Mouse (Mus musculus) ES-E14 (cell line): ENCODE results near the gene Gbf1. TPM values are rescaled to one million over a fixed set of nuclear protein-coding genes. Genes with fewer than 3 reads are reported as not detected.

Experiments used
- DNase-seq: peaks from one replicate; pipeline ENCODE4 v3.0.0-alpha.2; 2013; ENCODE audit warnings: low read depth, low spot score
- H3K27ac ChIP-seq: 2 replicates; pipeline ENCODE4 v1.5.1; 2012; ENCODE audit warnings: low read depth, mild to moderate bottlenecking, low read length, moderate library complexity, mixed read lengths; ENCODE audit not compliant: poor library complexity, insufficient read depth, severe bottlenecking
- H3K36me3 ChIP-seq: 2 replicates; pipeline ENCODE4 v1.6.1; 2012; ENCODE audit warnings: mild to moderate bottlenecking, low read length, moderate library complexity, mixed read lengths; ENCODE audit not compliant: control insufficient read depth, poor library complexity, insufficient read depth, severe bottlenecking
- H3K4me1 ChIP-seq, 2 experiments: fragments of 150-350 bp in 1 of 2; sonication (generic) in 1 of 2; 2 replicates each; pipeline ENCODE4 v1.6.1; 2012; ENCODE audit warnings: low read length in 2 of 2, mild to moderate bottlenecking in 1 of 2, mixed read lengths in 1 of 2; ENCODE audit not compliant: control insufficient read depth in 2 of 2, insufficient read depth in 2 of 2, poor library complexity in 1 of 2
- H3K4me3 ChIP-seq, 2 experiments: fragments of 150-350 bp in 1 of 2; sonication (generic) in 1 of 2; 2 replicates each; pipeline ENCODE4 v1.5.1; 2012; ENCODE audit warnings: low read length in 2 of 2, low read depth in 1 of 2, mild to moderate bottlenecking in 1 of 2, mixed read lengths in 1 of 2; ENCODE audit not compliant: insufficient read depth in 1 of 2, poor library complexity in 1 of 2, severe bottlenecking in 1 of 2
- H3K9ac ChIP-seq: 2 replicates; pipeline ENCODE4 v1.6.1; 2012; ENCODE audit warnings: low read depth, mild to moderate bottlenecking, low read length, mixed read lengths; ENCODE audit not compliant: poor library complexity, insufficient read depth, severe bottlenecking
- H3K9me3 ChIP-seq: fragments of 150-350 bp; sonication (generic); 2 replicates; pipeline ENCODE4 v1.6.1; 2012; ENCODE audit warnings: low read depth, mild to moderate bottlenecking, low read length; ENCODE audit not compliant: control insufficient read depth, insufficient read depth
- CHD2 ChIP-seq: IDR thresholded peaks from 2 replicates; pipeline ENCODE4 v1.6.1; 2014; ENCODE audit warnings: mild to moderate bottlenecking, low read depth, low read length, inconsistent platforms
- HCFC1 ChIP-seq: IDR thresholded peaks from 2 replicates; pipeline ENCODE4 v1.6.1; 2012; ENCODE audit warnings: low read length, inconsistent platforms, borderline replicate concordance; ENCODE audit not compliant: insufficient read depth
- MAFK ChIP-seq: IDR thresholded peaks from 2 replicates; pipeline ENCODE4 v1.6.1; 2014; ENCODE audit warnings: mild to moderate bottlenecking, low read depth, low read length, inconsistent platforms; ENCODE audit not compliant: insufficient read depth
- ZC3H11A ChIP-seq: IDR thresholded peaks from 2 replicates; pipeline ENCODE4 v1.6.1; 2012; ENCODE audit warnings: low read depth, mild to moderate bottlenecking, inconsistent platforms, low read length, borderline replicate concordance
- ZNF384 ChIP-seq: IDR thresholded peaks from 2 replicates; pipeline ENCODE4 v1.6.1; 2012; ENCODE audit warnings: low read depth, low read length, inconsistent platforms
- in situ Hi-C, 2 experiments: fragments of 600-800 bp; cut with MboI; formaldehyde crosslinking; loops; one replicate each; pipeline ENCODE4 v1.15.1; 2025; ENCODE audit warnings: low sequenced_read_pairs in 2 of 2, inconsistent platforms in 1 of 2; ENCODE audit not compliant: unreplicated experiment in 2 of 2
- total RNA-seq: library from RNA; depleted of rRNA; stranded (reverse); fragments of 300-350 nt; gene quantifications from 2 replicates; pipeline ENCODE4 v1.2.3, GENCODE M21; 2012

Gbf1 gene
- total RNA-seq, 1 experiment = 29.0 TPM

DNA sequence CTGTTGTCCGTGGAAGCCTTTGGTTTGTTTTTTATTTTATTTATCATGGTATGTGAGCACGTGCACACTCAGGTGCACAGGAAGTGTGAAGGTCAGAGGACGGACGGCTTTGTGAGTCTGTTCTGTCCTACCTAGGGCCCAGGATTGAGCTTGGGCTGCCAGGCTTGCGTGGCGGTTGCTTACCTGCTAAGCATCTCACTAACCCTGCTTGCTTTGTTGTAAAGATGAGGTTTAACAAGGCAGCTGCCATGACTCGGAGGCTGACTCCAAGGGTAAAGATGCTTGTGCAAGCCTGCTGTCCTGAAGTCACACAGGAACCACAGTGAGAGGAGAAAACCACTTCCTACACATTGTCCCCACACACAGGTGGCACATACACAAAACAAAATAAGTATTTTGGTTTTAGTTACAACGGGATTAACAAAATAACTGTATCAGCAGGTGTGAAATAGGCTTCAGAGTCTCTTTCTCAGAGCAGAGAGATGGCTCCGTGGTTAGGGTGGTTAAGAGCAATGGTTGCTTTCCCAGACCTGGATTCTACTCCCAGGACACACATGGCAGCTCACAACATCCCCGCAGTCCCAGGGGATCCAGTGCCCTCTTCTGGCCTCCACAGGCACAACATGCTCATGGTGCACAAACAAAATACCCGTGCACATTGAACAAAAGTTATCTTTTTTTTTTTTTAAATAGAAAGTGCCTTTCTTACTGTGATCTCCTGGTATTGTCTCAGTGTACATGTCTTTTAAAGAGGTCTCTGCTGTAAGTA lies 130.0 kb downstream of the Gbf1 start:
- in situ Hi-C loops = no loop called here
- TF ChIP-seq CHD2 (no peak), ZNF384 (no peak), HCFC1 (no peak), ZC3H11A (no peak), MAFK (no peak)
- Histone ChIP-seq H3K4me3 (no peak overlapping the region), H3K36me3 (peaks cover 24% of the 10 kb centered on the region; the same call in 1 of the 2 replicates), H3K27ac (no peak overlapping the region), H3K4me1 (peaks cover 0 to 5% of the 10 kb centered on the region in 2 experiments; a peak in 1 of 4 replicates), H3K9me3 (no peaks in the 10 kb centered on the region), H3K9ac (no peak overlapping the region)
- peak; percentile 19 for DNase-seq

DNA sequence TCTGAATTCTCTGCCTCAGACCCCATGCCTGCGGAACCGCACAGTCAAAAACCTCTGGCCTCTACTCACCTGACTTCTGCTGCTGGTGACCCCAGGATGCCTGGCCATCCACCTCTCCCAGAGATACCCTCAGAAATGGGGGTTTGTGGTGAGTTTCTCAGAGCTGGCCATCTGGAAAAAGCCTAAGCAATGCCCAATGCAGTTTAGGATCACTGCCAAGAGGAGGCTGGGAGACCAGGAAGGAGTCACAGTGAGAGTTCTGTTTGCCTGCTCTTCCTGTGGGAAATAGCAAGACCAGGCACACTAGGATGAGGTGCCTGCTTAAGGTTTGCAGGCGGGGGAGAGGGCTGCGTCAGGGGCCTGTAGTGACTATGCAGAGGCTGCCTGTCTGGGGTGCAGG lies 132.4 kb downstream of the Gbf1 start:
- H3K36me3 ChIP-seq = peaks cover 19% of the 10 kb centered on the region; the same call in 1 of the 2 replicates

DNA sequence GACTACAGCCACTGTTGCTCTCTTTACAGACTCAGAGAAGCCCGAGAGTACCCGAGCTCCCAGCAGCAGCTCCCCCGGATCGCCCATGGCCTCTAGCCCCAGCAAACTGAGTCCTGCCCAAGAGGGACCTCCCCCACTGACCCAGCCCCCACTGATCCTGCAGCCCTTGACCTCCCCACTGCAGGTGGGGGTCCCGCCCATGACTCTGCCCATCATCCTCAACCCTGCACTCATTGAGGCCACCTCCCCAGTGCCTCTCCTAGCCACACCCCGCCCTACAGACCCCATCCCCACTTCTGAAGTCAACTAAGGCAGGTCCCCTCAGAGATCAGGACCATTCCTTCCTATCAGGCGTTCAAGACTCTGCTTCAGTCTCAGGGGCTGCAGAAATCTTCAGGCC lies 133.3 kb downstream of the Gbf1 start:
- Histone ChIP-seq H3K4me1 (peaks cover 0 to 5% of the 10 kb centered on the region in 2 experiments; a peak in 1 of 4 replicates), H3K9ac (no peak overlapping the region), H3K27ac (no peak overlapping the region), H3K4me3 (no peak overlapping the region), H3K36me3 (peaks cover 15% of the 10 kb centered on the region; the same call in 1 of the 2 replicates), H3K9me3 (no peaks in the 10 kb centered on the region)
- TF ChIP-seq CHD2 (no peak), ZC3H11A (no peak), ZNF384 (no peak), MAFK (no peak), HCFC1 (no peak)
- no peak for DNase-seq
- in situ Hi-C loops = no loop called here

More for the DNA sequence above, 132.4 kb downstream of the Gbf1 start:
- in situ Hi-C loops = no loop called here
- Histone ChIP-seq H3K27ac (no peak overlapping the region), H3K4me1 (peaks cover 0 to 5% of the 10 kb centered on the region in 2 experiments; a peak in 1 of 4 replicates), H3K9me3 (no peaks in the 10 kb centered on the region), H3K9ac (no peak overlapping the region), H3K4me3 (no peak overlapping the region)
- TF ChIP-seq MAFK (no peak), ZC3H11A (no peak), CHD2 (no peak), HCFC1 (no peak), ZNF384 (no peak)
- no peak for DNase-seq

DNA sequence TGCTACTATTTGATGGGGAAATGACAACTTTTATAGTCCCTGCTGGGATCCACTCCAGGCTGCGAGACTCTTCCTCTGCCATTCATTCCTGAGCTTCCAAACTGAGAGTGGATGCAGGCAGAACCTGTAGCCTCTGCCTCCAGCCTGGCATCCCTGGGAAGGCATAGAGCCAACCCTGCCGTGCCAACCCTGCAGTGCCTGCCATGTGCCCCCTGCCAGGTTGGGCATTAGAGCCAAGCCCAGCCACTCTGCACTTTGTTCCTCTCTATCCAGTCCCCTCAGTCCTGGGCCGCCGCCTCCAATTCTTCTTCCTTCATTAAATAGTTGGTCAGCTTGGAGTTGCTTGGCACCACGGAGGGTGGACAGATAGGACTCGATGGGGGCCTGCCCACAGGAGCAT lies 133.7 kb downstream of the Gbf1 start:
- Histone ChIP-seq H3K36me3 (peaks cover 15% of the 10 kb centered on the region; the same call in 1 of the 2 replicates), H3K4me3 (no peak overlapping the region), H3K27ac (no peak overlapping the region), H3K9me3 (no peaks in the 10 kb centered on the region), H3K4me1 (peaks cover 0 to 5% of the 10 kb centered on the region in 2 experiments; a peak in 1 of 4 replicates), H3K9ac (no peak overlapping the region)
- in situ Hi-C loops = no loop called here
- no peak for DNase-seq
- TF ChIP-seq CHD2 = no peak
- no peak for TF ChIP-seq ZNF384
- TF ChIP-seq ZC3H11A = no peak
- TF ChIP-seq MAFK = no peak
- no peak for TF ChIP-seq HCFC1
